In genomic region chr7:126501684-126502022, GRCm38 (mm10) we compare ENCODE assay signal across 8 mouse cellular contexts. TPM values are rescaled to one million over a fixed set of nuclear protein-coding genes. Genes with fewer than 3 reads are reported as not detected.
DNase-seq lines count a peak whose midpoint lies in the region; ATAC-seq and TF ChIP-seq lines count a peak whose summit lies in the region.

No protein-coding gene starts in this region.

- H3K9ac ChIP-seq in limb, embryonic 14.5 days (ENCODE audit: low read depth, low read length, severe bottlenecking): peak overlapping the region; percentile 98
- peak overlapping the region; percentile 19 for H3K9ac ChIP-seq in stomach, embryonic 15.5 days

- ATAC-seq in limb, embryonic 14.5 days (ENCODE audit: low FRiP score, low read depth): no peak
- ATAC-seq in stomach, embryonic 15.5 days (ENCODE audit: insufficient read depth, low FRiP score, low read depth): no peak

- TF ChIP-seq POLR2A in cerebellum, adult 2 months (IDR thresholded peaks at IDR 0.05; ENCODE audit: borderline replicate concordance, insufficient read depth, low read length): no peak
- no peak for TF ChIP-seq POLR2A in spleen, adult 2 months (IDR thresholded peaks at IDR 0.05; ENCODE audit: low read depth, low read length)
- no peak for TF ChIP-seq POLR2A in limb, embryonic 14.5 days (IDR thresholded peaks at IDR 0.05; ENCODE audit: borderline replicate concordance, extremely low read depth, insufficient read depth, insufficient read length)

- peak overlapping the region; percentile 88 for H3K4me2 ChIP-seq in limb, embryonic 14.5 days (replicated peaks; ENCODE audit: low read depth, low read length, severe bottlenecking)
- H3K4me2 ChIP-seq in stomach, embryonic 15.5 days: peak overlapping the region; percentile 63

- no peak for DNase-seq in cerebellum, adult 2 months
- DNase-seq in cerebellum, postnatal 36 days: no peak
- no peak for DNase-seq in spleen, adult 2 months (ENCODE audit: low read depth in 1 of 2, low spot score in 2 of 2)
- DNase-seq in spleen, postnatal 36 days (ENCODE audit: low spot score in 2 of 2): no peak
- no peak for DNase-seq in limb, embryonic 14.5 days (ENCODE audit: low spot score)
- DNase-seq in ovary, postnatal 36 days (ENCODE audit: low spot score): no peak
- DNase-seq in thymus, adult 18-20 months: no peak

- under 1% methylated on average over 9 of the region's 9 CpGs for WGBS in cerebellum, adult 2 months
- 3% methylated on average over 9 of the region's 9 CpGs for WGBS in spleen, adult 2 months
- 4% methylated on average over 9 of the region's 9 CpGs for WGBS in limb, embryonic 14.5 days
- 3% methylated on average over 9 of the region's 9 CpGs for WGBS in stomach, embryonic 15.5 days

- no peaks in the 10 kb centered on the region for H3K9me3 ChIP-seq in limb, embryonic 14.5 days (ENCODE audit: control insufficient read depth, low read length)
- H3K9me3 ChIP-seq in stomach, embryonic 15.5 days: no peaks in the 10 kb centered on the region

- H3K27me3 ChIP-seq in cerebellum, adult 2 months (ENCODE audit: control insufficient read depth, insufficient read depth, low read length): no peaks in the 10 kb centered on the region
- no peaks in the 10 kb centered on the region for H3K27me3 ChIP-seq in spleen, adult 2 months (ENCODE audit: control insufficient read depth, insufficient read depth, low read length)
- no peaks in the 10 kb centered on the region for H3K27me3 ChIP-seq in limb, embryonic 14.5 days (ENCODE audit: control insufficient read depth, insufficient read depth, low read length)
- H3K27me3 ChIP-seq in stomach, embryonic 15.5 days (replicated peaks): no peaks in the 10 kb centered on the region

- TF ChIP-seq CTCF in cerebellum, adult 2 months (IDR thresholded peaks at IDR 0.05; ENCODE audit: borderline replicate concordance, insufficient read depth, low read depth, low read length): no peak
- no peak for TF ChIP-seq CTCF in spleen, adult 2 months (IDR thresholded peaks at IDR 0.05; ENCODE audit: extremely low read depth, insufficient read depth, insufficient read length, insufficient replicate concordance)

- peak overlapping the region; percentile 50 for H3K27ac ChIP-seq in cerebellum, adult 2 months (ENCODE audit: insufficient read depth, low read length)
- peak overlapping the region; percentile 96 for H3K27ac ChIP-seq in spleen, adult 2 months (ENCODE audit: insufficient read depth, low read length)
- peak overlapping the region; percentile 97 for H3K27ac ChIP-seq in limb, embryonic 14.5 days (replicated peaks; ENCODE audit: low read depth, low read length)
- peak overlapping the region; percentile 100 for H3K27ac ChIP-seq in stomach, embryonic 15.5 days

- peaks cover 5% of the 10 kb centered on the region; the same call in 1 of the 2 replicates for H3K4me1 ChIP-seq in cerebellum, adult 2 months (ENCODE audit: control insufficient read depth, insufficient read depth, low read length)
- H3K4me1 ChIP-seq in spleen, adult 2 months (ENCODE audit: control insufficient read depth, insufficient read depth, insufficient read length): no peaks in the 10 kb centered on the region
- peaks cover 13% of the 10 kb centered on the region for H3K4me1 ChIP-seq in limb, embryonic 14.5 days (ENCODE audit: control insufficient read depth, insufficient read depth, low read length)
- H3K4me1 ChIP-seq in stomach, embryonic 15.5 days: no peaks in the 10 kb centered on the region

- H3K4me3 ChIP-seq in cerebellum, adult 2 months (replicated peaks; ENCODE audit: insufficient read depth, low read depth, low read length): peak overlapping the region; percentile 73
- peak overlapping the region; percentile 99 for H3K4me3 ChIP-seq in spleen, adult 2 months (ENCODE audit: extremely low read depth, insufficient read depth, insufficient read length)
- H3K4me3 ChIP-seq in limb, embryonic 14.5 days (replicated peaks; ENCODE audit: low read length): peak overlapping the region; percentile 99
- peak overlapping the region; percentile 100 for H3K4me3 ChIP-seq in stomach, embryonic 15.5 days (replicated peaks)

- peaks cover 33% of the 10 kb centered on the region for H3K36me3 ChIP-seq in spleen, adult 2 months (ENCODE audit: control insufficient read depth, insufficient read depth, low read length)
- H3K36me3 ChIP-seq in limb, embryonic 14.5 days (ENCODE audit: control insufficient read depth, insufficient read depth, low read length): peaks cover 47% of the 10 kb centered on the region
- peaks cover 38% of the 10 kb centered on the region for H3K36me3 ChIP-seq in stomach, embryonic 15.5 days

RNA-seq across cellular contexts. Expression of gene Atxn2l, which starts 1.6 kb away (rescaled TPM):
- polyA plus RNA-seq in cerebellum, adult 2 months (2012; rRNA removed): 139 and 154 TPM in 2 replicates
- 208 and 311 TPM in 2 replicates for polyA plus RNA-seq in spleen, adult 2 months (2012; rRNA removed)
- 170 and 223 TPM in 2 replicates for polyA plus RNA-seq in limb, embryonic 14.5 days (2012; rRNA removed)
- 51.4 and 56.2 TPM in 2 replicates for polyA plus RNA-seq in limb, embryonic 14.5 days (2014; fragmentation: Nextera tagmentation; extraction: Ambion mirVana)
- polyA plus RNA-seq in stomach, embryonic 15.5 days (2015; fragmentation: Nextera tagmentation; extraction: Ambion mirVana): 44.5 and 53.3 TPM in 2 replicates

RNA-seq across cellular contexts. Expression of gene Tufm, which starts 14.5 kb away (rescaled TPM):
- polyA plus RNA-seq in cerebellum, adult 2 months (2012; rRNA removed): 123 and 124 TPM in 2 replicates
- 51.8 and 58.1 TPM in 2 replicates for polyA plus RNA-seq in spleen, adult 2 months (2012; rRNA removed)
- polyA plus RNA-seq in limb, embryonic 14.5 days (2012; rRNA removed): 109 and 111 TPM in 2 replicates
- 125 TPM in 2 replicates for polyA plus RNA-seq in limb, embryonic 14.5 days (2014; fragmentation: Nextera tagmentation; extraction: Ambion mirVana)
- 149 and 158 TPM in 2 replicates for polyA plus RNA-seq in stomach, embryonic 15.5 days (2015; fragmentation: Nextera tagmentation; extraction: Ambion mirVana)

RNA-seq across cellular contexts. Expression of gene Sh2b1, which starts 26.4 kb away (rescaled TPM):
- 69.0 and 69.5 TPM in 2 replicates for polyA plus RNA-seq in cerebellum, adult 2 months (2012; rRNA removed)
- polyA plus RNA-seq in spleen, adult 2 months (2012; rRNA removed): 53.4 and 67.4 TPM in 2 replicates
- polyA plus RNA-seq in limb, embryonic 14.5 days (2012; rRNA removed): 83.3 and 94.6 TPM in 2 replicates
- 50.2 and 53.7 TPM in 2 replicates for polyA plus RNA-seq in limb, embryonic 14.5 days (2014; fragmentation: Nextera tagmentation; extraction: Ambion mirVana)
- polyA plus RNA-seq in stomach, embryonic 15.5 days (2015; fragmentation: Nextera tagmentation; extraction: Ambion mirVana): 39.2 and 44.4 TPM in 2 replicates

RNA-seq across cellular contexts. Expression of gene Atp2a1, which starts 38.7 kb away (rescaled TPM):
- 0.38 and 0.46 TPM in 2 replicates for polyA plus RNA-seq in cerebellum, adult 2 months (2012; rRNA removed)
- polyA plus RNA-seq in spleen, adult 2 months (2012; rRNA removed): 2.4 and 2.6 TPM in 2 replicates
- polyA plus RNA-seq in limb, embryonic 14.5 days (2012; rRNA removed): 89.8 and 106 TPM in 2 replicates
- 93.9 and 131 TPM in 2 replicates for polyA plus RNA-seq in limb, embryonic 14.5 days (2014; fragmentation: Nextera tagmentation; extraction: Ambion mirVana)
- 1.7 and 5.7 TPM in 2 replicates for polyA plus RNA-seq in stomach, embryonic 15.5 days (2015; fragmentation: Nextera tagmentation; extraction: Ambion mirVana)

Comparison
In these comparisons a context has a peak if more than half of its experiments do, and no peak if none do; other contexts are left out.
1. H3K27ac ChIP-seq: peak in every context shown above with its lines; median percentile 100 in stomach, embryonic 15.5 days; 97 in limb, embryonic 14.5 days; 96 in spleen, adult 2 months; 50 in cerebellum, adult 2 months.